Mouse (Mus musculus) forebrain, embryonic 14.5 days (tissue): ENCODE measurements around the gene Ppa2. TPM values are rescaled to one million over a fixed set of nuclear protein-coding genes. Genes with fewer than 3 reads are reported as not detected.

Experiments used
- ATAC-seq: fragments of 200-750 bp; cut with Nextera tagmentation; 2 replicates; pipeline ENCODE4 v1.8.0; 2017; ENCODE audit warnings: mild to moderate bottlenecking, moderate library complexity
- DNase-seq: peaks from one replicate; pipeline ENCODE4 v3.0.0-alpha.2; 2015; ENCODE audit warnings: low spot score
- H3K27ac ChIP-seq: fragments of 300-500 bp; sonication (generic); 2 replicates; pipeline ENCODE4 v1.5.1; 2014; ENCODE audit warnings: low read depth, mild to moderate bottlenecking, control low read depth, low read length, moderate library complexity
- H3K27me3 ChIP-seq: fragments of 300-500 bp; sonication (generic); replicated peaks from 2 replicates; pipeline ENCODE4 v1.6.1; 2014; ENCODE audit warnings: low read length, control low read depth, mixed read lengths; ENCODE audit not compliant: control insufficient read depth, insufficient read depth
- H3K36me3 ChIP-seq: fragments of 300-500 bp; sonication (generic); 2 replicates; pipeline ENCODE4 v1.6.1; 2014; ENCODE audit warnings: low read length, control low read depth; ENCODE audit not compliant: control insufficient read depth, insufficient read depth
- H3K4me1 ChIP-seq: fragments of 300-500 bp; sonication (generic); 2 replicates; pipeline ENCODE4 v1.6.1; 2014; ENCODE audit warnings: antibody characterized with exemption, low read length, control low read depth; ENCODE audit not compliant: control insufficient read depth, insufficient read depth
- H3K4me2 ChIP-seq: fragments of 300-500 bp; sonication (generic); 2 replicates; pipeline ENCODE4 v1.6.1; 2014; ENCODE audit warnings: mild to moderate bottlenecking, control low read depth, low read length
- H3K4me3 ChIP-seq: fragments of 300-500 bp; sonication (generic); 2 replicates; pipeline ENCODE4 v1.5.1; 2014; ENCODE audit warnings: low read depth, low read length, control low read depth
- H3K9ac ChIP-seq: fragments of 300-500 bp; sonication (generic); 2 replicates; pipeline ENCODE4 v1.6.1; 2014; ENCODE audit warnings: mild to moderate bottlenecking, low read length, control low read depth, moderate library complexity
- H3K9me3 ChIP-seq: fragments of 300-500 bp; sonication (generic); replicated peaks from 2 replicates; pipeline ENCODE4 v1.6.1; 2016; ENCODE audit warnings: low read length, control low read depth, mixed read lengths; ENCODE audit not compliant: control insufficient read depth
- WGBS: fragments of 180-500 bp; shearing (Covaris S2); extraction: QIAGEN DNeasy Blood & Tissue Kit; methylation state at CpG from one replicate; pipeline ENCODE4 v1.1.7; 2014; 5-methylcytosine and 5-hydroxymethylcytosine counted together
- polyA plus RNA-seq: library from polyadenylated mRNA; unstranded; fragments of >200 nt; fragmentation: Nextera tagmentation; extraction: Ambion mirVana; gene quantifications from 2 replicates; pipeline ENCODE4 v1.2.1, GENCODE M21; 2014

Gene Ppa2
- polyA plus RNA-seq, 1 experiment from 2014 or later = 79.9 TPM

- no peaks in the 10 kb centered on the region for H3K4me1 ChIP-seq
- 96% methylated on average over 1 of the region's 1 CpGs for WGBS
- H3K4me2 ChIP-seq = no peak overlapping the region
- DNase-seq = no peak
- H3K27ac ChIP-seq = no peak overlapping the region
- no peaks in the 10 kb centered on the region for H3K27me3 ChIP-seq
- H3K9me3 ChIP-seq = no peaks in the 10 kb centered on the region
- no peaks in the 10 kb centered on the region for H3K36me3 ChIP-seq
- no peak overlapping the region for H3K4me3 ChIP-seq
- no peak for ATAC-seq
- no peak overlapping the region for H3K9ac ChIP-seq
Measured at GRCm38 (mm10) chr3:133361406-133361805, 51.5 kb downstream of the Ppa2 start.

DNA sequence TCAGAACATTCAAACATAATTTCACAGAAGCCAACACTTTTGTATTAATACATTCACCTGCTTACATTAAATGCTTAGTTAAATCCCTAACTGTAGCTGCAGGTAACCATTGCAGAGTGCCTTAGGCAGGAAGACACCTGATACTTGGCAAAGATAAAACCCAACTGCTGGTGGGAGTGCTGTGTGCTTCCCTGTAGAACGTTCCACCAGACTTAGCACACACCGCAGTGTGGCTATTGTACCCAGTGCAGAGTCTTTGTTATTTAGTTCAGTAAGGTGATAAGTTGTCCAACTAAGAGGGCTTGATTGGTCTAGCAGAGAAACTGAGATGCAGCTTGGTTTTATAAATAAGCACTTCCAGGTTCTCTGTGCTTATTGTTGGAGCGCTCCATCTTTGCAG, 54.2 kb downstream of the Ppa2 start:
- ATAC-seq = no peak
- 77% methylated on average over 3 of the region's 3 CpGs for WGBS

DNA sequence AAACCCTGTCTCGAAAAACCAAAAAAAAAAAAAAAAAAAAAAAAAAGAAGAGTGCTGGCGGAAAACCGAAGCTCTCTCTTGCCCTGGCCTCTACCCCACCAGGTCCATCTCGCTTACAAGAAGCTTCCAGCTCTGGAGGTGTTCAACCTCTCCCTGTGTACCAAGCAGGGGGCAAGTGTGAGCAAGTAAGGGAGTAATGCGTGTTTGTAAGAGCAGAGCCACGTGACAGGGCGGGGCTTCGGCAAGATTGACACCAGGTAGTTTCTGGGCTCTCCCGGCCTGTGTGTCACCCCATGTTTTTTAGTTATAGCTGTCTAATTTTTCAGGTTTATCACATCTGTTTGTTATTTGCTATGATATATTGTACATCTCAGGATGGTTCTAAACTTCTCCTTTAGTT, 56.2 kb downstream of the Ppa2 start:
- H3K4me3 ChIP-seq = no peak overlapping the region
- H3K4me2 ChIP-seq = no peak overlapping the region
- H3K9me3 ChIP-seq = no peaks in the 10 kb centered on the region
- WGBS = 85% methylated on average over 9 of the region's 9 CpGs
- H3K4me1 ChIP-seq = no peaks in the 10 kb centered on the region
- H3K27ac ChIP-seq = no peak overlapping the region
- H3K27me3 ChIP-seq = no peaks in the 10 kb centered on the region
- H3K36me3 ChIP-seq = 0 out of 2 replicates have a peak, but pooled peaks cover 4% of the 10 kb centered on the region
- DNase-seq = no peak
- no peak overlapping the region for H3K9ac ChIP-seq
- no peak for ATAC-seq

More for the DNA sequence above, 54.2 kb downstream of the Ppa2 start:
- no peak overlapping the region for H3K9ac ChIP-seq
- no peaks in the 10 kb centered on the region for H3K4me1 ChIP-seq
- no peak overlapping the region for H3K27ac ChIP-seq
- no peak overlapping the region for H3K4me3 ChIP-seq
- H3K36me3 ChIP-seq = no peaks in the 10 kb centered on the region
- H3K27me3 ChIP-seq = no peaks in the 10 kb centered on the region
- no peak for DNase-seq
- no peaks in the 10 kb centered on the region for H3K9me3 ChIP-seq
- no peak overlapping the region for H3K4me2 ChIP-seq

DNA sequence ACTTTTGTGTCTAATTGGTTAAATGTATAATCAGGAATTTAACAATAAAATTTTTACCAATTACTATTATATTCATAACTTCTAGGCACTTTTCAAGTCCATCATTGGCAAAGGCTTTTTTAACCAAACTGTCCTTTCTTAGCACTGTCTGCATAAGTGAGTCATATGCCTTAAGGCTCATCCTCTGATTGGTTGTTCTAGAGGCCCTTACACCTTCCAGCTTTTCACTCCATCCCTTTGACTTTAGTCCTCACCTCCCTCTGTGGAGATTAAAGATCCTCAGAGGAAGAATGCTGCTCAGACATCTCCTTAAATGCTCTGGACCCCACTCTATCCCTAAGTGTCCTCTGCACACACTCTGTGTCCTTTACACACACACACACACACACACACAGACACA, 68.3 kb downstream of the Ppa2 start:
- Histone ChIP-seq H3K9me3 (peaks cover 4% of the 10 kb centered on the region; the same call in 1 of the 2 replicates), H3K36me3 (peaks cover 10% of the 10 kb centered on the region; the same call in 1 of the 2 replicates), H3K4me2 (no peak overlapping the region), H3K4me1 (no peaks in the 10 kb centered on the region), H3K27ac (no peak overlapping the region), H3K9ac (no peak overlapping the region), H3K27me3 (no peaks in the 10 kb centered on the region), H3K4me3 (no peak overlapping the region)
- DNase-seq (no peak), ATAC-seq (no peak)

GRCm38 (mm10) chr3:133379997-133380396, 70.1 kb downstream of the Ppa2 start:
- DNase-seq = no peak
- no peak for ATAC-seq
- Histone ChIP-seq H3K36me3 (peaks cover 10% of the 10 kb centered on the region; the same call in 1 of the 2 replicates), H3K4me1 (no peaks in the 10 kb centered on the region), H3K9me3 (peaks cover 4% of the 10 kb centered on the region; the same call in 1 of the 2 replicates), H3K9ac (no peak overlapping the region), H3K4me2 (no peak overlapping the region), H3K27me3 (no peaks in the 10 kb centered on the region), H3K4me3 (no peak overlapping the region), H3K27ac (no peak overlapping the region)
- 92% methylated on average over 1 of the region's 1 CpGs for WGBS

DNA sequence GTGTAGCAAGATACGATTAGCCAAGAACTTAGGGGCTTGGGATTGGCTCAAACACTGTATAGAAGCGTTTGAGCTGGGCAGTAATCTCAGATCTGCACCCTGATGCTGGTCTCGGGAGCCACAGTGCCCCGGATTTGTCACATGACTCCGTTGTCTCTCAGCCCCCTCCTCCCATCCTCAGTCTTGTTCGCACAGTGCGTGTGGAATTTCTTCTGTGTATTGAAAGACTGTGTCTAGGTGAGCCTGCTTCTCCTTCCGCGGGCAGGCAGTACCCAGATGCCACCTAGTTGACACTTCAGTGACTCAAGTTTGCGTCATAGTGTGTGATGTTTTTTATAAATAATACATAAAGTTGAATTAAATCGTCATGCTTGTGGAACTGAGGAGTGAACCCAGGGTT, 71.6 kb downstream of the Ppa2 start:
- no peak overlapping the region for H3K9ac ChIP-seq
- no peaks in the 10 kb centered on the region for H3K27me3 ChIP-seq
- H3K36me3 ChIP-seq = peaks cover 10% of the 10 kb centered on the region; the same call in 1 of the 2 replicates
- H3K4me3 ChIP-seq = no peak overlapping the region
- H3K27ac ChIP-seq = no peak overlapping the region
- peaks cover 4% of the 10 kb centered on the region; the same call in 1 of the 2 replicates for H3K9me3 ChIP-seq
- no peak for DNase-seq
- ATAC-seq = no peak
- 89% methylated on average over 11 of the region's 11 CpGs for WGBS
- no peak overlapping the region for H3K4me2 ChIP-seq
- H3K4me1 ChIP-seq = no peaks in the 10 kb centered on the region

- no peak for ATAC-seq
- H3K9ac ChIP-seq = no peak overlapping the region
- no peak overlapping the region for H3K4me3 ChIP-seq
- H3K36me3 ChIP-seq = peaks cover 10% of the 10 kb centered on the region; the same call in 1 of the 2 replicates
- 78% methylated on average over 9 of the region's 9 CpGs for WGBS
- H3K27ac ChIP-seq = no peak overlapping the region
- no peaks in the 10 kb centered on the region for H3K27me3 ChIP-seq
- peaks cover 4% of the 10 kb centered on the region; the same call in 1 of the 2 replicates for H3K9me3 ChIP-seq
- DNase-seq = no peak
- no peak overlapping the region for H3K4me2 ChIP-seq
- H3K4me1 ChIP-seq = no peaks in the 10 kb centered on the region
Measured at GRCm38 (mm10) chr3:133382147-133382546, 72.2 kb downstream of the Ppa2 start.

DNA sequence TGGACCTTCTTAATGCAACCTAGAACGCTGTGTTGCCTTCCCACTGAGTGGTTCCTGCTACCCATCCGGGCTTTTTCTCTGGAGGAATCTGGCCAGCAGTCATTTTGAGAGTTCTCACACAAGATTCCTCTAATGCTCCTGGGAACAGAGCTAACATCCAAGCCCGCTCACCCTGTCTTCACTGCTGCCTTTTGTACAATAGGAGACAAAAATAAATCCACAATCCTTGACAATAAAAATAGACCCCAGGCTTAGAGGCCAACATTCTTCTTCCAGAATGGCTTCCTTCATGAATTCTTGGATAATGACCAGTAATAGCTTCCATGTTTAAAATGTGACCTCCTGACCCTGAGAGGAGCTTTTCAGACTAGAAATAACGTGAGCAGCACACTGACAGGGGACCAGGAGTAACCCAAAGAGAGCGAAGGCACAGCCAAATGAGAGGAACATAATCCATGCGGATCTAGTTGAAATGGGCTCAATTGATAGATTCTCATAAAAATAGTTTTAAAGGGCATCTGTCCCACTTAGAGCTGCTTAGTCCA, 74.3 kb downstream of the Ppa2 start:
- Histone ChIP-seq H3K27me3 (no peaks in the 10 kb centered on the region), H3K4me1 (no peaks in the 10 kb centered on the region), H3K9me3 (no peaks in the 10 kb centered on the region), H3K4me2 (no peak overlapping the region), H3K4me3 (no peak overlapping the region), H3K27ac (no peak overlapping the region), H3K36me3 (no peaks in the 10 kb centered on the region; the same call in 1 of the 2 replicates), H3K9ac (no peak overlapping the region)
- ATAC-seq = no peak
- WGBS = 84% methylated on average over 6 of the region's 6 CpGs
- no peak for DNase-seq

- no peaks in the 10 kb centered on the region for H3K27me3 ChIP-seq
- no peak overlapping the region for H3K4me3 ChIP-seq
- no peak overlapping the region for H3K4me2 ChIP-seq
- H3K9me3 ChIP-seq = no peaks in the 10 kb centered on the region
- WGBS = 74% methylated on average over 7 of the region's 7 CpGs
- H3K4me1 ChIP-seq = no peaks in the 10 kb centered on the region
- ATAC-seq (no peak), DNase-seq (no peak)
- H3K36me3 ChIP-seq = no peaks in the 10 kb centered on the region
- H3K27ac ChIP-seq = no peak overlapping the region
- no peak overlapping the region for H3K9ac ChIP-seq
Measured at GRCm38 (mm10) chr3:133387283-133387682, 77.4 kb downstream of the Ppa2 start.
